In the genomic region with DNA sequence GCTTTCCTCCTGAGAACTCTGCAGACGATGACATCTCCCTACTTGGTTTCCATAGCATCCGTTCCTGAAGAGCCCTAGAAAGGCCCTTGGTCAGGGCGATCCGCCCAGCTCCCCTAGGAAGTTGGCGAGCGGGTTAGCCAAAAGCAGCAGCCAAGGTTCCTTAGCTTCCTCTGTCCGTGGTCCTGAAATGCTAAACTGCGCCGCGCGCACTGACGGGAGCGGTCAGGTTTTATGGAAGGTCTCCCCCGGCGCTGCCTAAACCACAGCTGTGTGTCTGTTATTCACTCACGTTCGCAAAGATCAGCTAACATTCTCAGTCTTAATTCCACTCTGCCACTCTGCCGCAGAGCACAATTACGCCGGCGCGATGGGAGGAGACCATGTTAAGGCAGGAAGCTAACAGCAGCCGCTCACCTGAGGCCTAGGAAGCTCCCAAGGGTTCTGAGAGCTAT, we compare ENCODE assay signal across 8 mouse cellular contexts. TPM values are rescaled to one million over a fixed set of nuclear protein-coding genes. Genes with fewer than 3 reads are reported as not detected.
DNase-seq lines count a peak whose midpoint lies in the region; ATAC-seq lines count a peak whose summit lies in the region.

A gene (plus strand): TSS at position 313 of the 452 bp plus-strand sequence.

- H3K9ac ChIP-seq in hindbrain, embryonic 15.5 days: peak within 1 kb of the TSS; percentile 66
- H3K9ac ChIP-seq in midbrain, embryonic 16.5 days (ENCODE audit: low read depth, low read length): peak within 1 kb of the TSS; percentile 83

- peak within 1 kb of the TSS; percentile 91 for H3K27ac ChIP-seq in hindbrain, embryonic 15.5 days (replicated peaks)
- H3K27ac ChIP-seq in midbrain, embryonic 16.5 days (ENCODE audit: low read length): peak within 1 kb of the TSS; percentile 99

- intact Hi-C loops in left cerebral cortex, postnatal 10 days (cut with DNase I): loop anchor here (5.0 kb wide), 1 partner anchor 131 kb away; no protein-coding TSS in a partner anchor

- H3K4me1 ChIP-seq in hindbrain, embryonic 15.5 days (replicated peaks): 0 out of 2 replicates have a peak, but pooled peaks cover 3% of the 10 kb centered on the region
- H3K4me1 ChIP-seq in midbrain, embryonic 16.5 days (ENCODE audit: control insufficient read depth, insufficient read depth, low read length): peaks cover 2% of the 10 kb centered on the region; the same call in 1 of the 2 replicates

- peaks cover 22% of the 10 kb centered on the region for H3K27me3 ChIP-seq in hindbrain, embryonic 15.5 days
- peaks cover 2% of the 10 kb centered on the region; the same call in 1 of the 2 replicates for H3K27me3 ChIP-seq in midbrain, embryonic 16.5 days (ENCODE audit: control insufficient read depth, insufficient read depth, low read depth, low read length)

- WGBS in hindbrain, embryonic 15.5 days: under 1% methylated on average over 23 of the region's 23 CpGs
- under 1% methylated on average over 23 of the region's 23 CpGs for WGBS in midbrain, embryonic 16.5 days

- H3K4me2 ChIP-seq in hindbrain, embryonic 15.5 days: peak within 1 kb of the TSS; percentile 43
- peak within 1 kb of the TSS; percentile 60 for H3K4me2 ChIP-seq in midbrain, embryonic 16.5 days (ENCODE audit: low read length)

- H3K4me3 ChIP-seq in hindbrain, embryonic 15.5 days: peak within 1 kb of the TSS; percentile 40
- peak within 1 kb of the TSS; percentile 41 for H3K4me3 ChIP-seq in midbrain, embryonic 16.5 days (ENCODE audit: low read depth, low read length)

- H3K36me3 ChIP-seq in hindbrain, embryonic 15.5 days: no peaks in the 10 kb centered on the region
- H3K36me3 ChIP-seq in midbrain, embryonic 16.5 days (ENCODE audit: control insufficient read depth, insufficient read depth, low read length): 0 out of 2 replicates have a peak, but pooled peaks cover 3% of the 10 kb centered on the region

- peak; percentile 70 for ATAC-seq in frontal cortex, adult (ENCODE audit: low TSS enrichment)
- ATAC-seq in hindbrain, embryonic 15.5 days (ENCODE audit: low FRiP score, low read depth): peak; percentile 52
- peak; percentile 40 for ATAC-seq in midbrain, embryonic 16.5 days

- no peaks in the 10 kb centered on the region for H3K9me3 ChIP-seq in hindbrain, embryonic 15.5 days
- no peaks in the 10 kb centered on the region for H3K9me3 ChIP-seq in midbrain, embryonic 16.5 days (replicated peaks; ENCODE audit: control insufficient read depth, low read length, poor library complexity, severe bottlenecking)

- DNase-seq in urinary bladder, postnatal 14 days (ENCODE audit: low spot score): peak; percentile 43
- DNase-seq in urinary bladder, adult 2 months (ENCODE audit: low spot score): no peak
- peak; percentile 94 to 96 for DNase-seq in cerebellum, postnatal 10 days
- peak; percentile 25 to 69 for DNase-seq in left cerebral cortex, postnatal 10 days (ENCODE audit: extremely low spot score in 1 of 2, low spot score in 2 of 2)
- no peak for DNase-seq in MN1 (ENCODE audit: low spot score)

RNA-seq across cellular contexts. Expression of the gene that starts here (rescaled TPM):
- polyA plus RNA-seq in urinary bladder, adult 2 months (2012; rRNA removed): not detected in 2 replicates
- 97.5 and 105 TPM in 2 replicates for polyA plus RNA-seq in hindbrain, embryonic 15.5 days (2015; fragmentation: Nextera tagmentation; extraction: Ambion mirVana)
- total RNA-seq in left cerebral cortex, postnatal 10 days (2021): 10 to 100 TPM; 45.2 to 47.6 TPM
- 130 and 142 TPM in 2 replicates for polyA plus RNA-seq in midbrain, embryonic 16.5 days (2015; fragmentation: Nextera tagmentation; extraction: Ambion mirVana)

Comparison
In these comparisons a context has a peak if more than half of its experiments do, and no peak if none do; other contexts are left out.
1. RNA of the gene that starts here (polyA plus RNA-seq): 130 to 142 TPM in midbrain, embryonic 16.5 days and 97.5 to 105 TPM in hindbrain, embryonic 15.5 days; not detected in urinary bladder, adult 2 months; every median in the first group is over 10 times any median in the second.
2. DNase-seq: peak in urinary bladder, postnatal 14 days (single experiment), cerebellum, postnatal 10 days (2 of 2) and left cerebral cortex, postnatal 10 days (2 of 2); none in urinary bladder, adult 2 months (single experiment) and MN1 (single experiment).
3. Peak in every context shown above with its lines, with median percentiles within 50 percentile points of each other: ATAC-seq.